Mouse (Mus musculus): Measurements from ENCODE around the gene Kif21b.

- no peak for TF ChIP-seq CTCF (IDR thresholded peaks at IDR 0.05)
- no peak for TF ChIP-seq EP300 (IDR thresholded peaks at IDR 0.05)
Observed at GRCm38 (mm10) chr1:136222386-136222785, 91.2 kb downstream of the Kif21b start.
